Mouse (Mus musculus) embryonic facial prominence, embryonic 12.5 days (tissue): ENCODE data around the gene Dapp1. TPM values are rescaled to one million over a fixed set of nuclear protein-coding genes. Genes with fewer than 3 reads are reported as not detected.
A peak's percentile ranks its signal among the peaks of the same experiment; 100 is the strongest.
"Not testable (repeated sequence)": the region's sequence is repeated elsewhere in the genome, so short reads cannot be mapped to it uniquely, and the experiment has no call there.

Source experiments
- ATAC-seq: fragments of 200-750 bp; cut with Nextera tagmentation; 2 replicates; pipeline ENCODE4 v1.8.0; 2017; ENCODE audit not compliant: insufficient number of reproducible peaks, insufficient read depth, low FRiP score, low TSS enrichment
- H3K27ac ChIP-seq: fragments of 300-500 bp; sonication (generic); 2 replicates; pipeline ENCODE4 v1.5.1; 2016; ENCODE audit warnings: mild to moderate bottlenecking
- H3K27me3 ChIP-seq: fragments of 300-500 bp; sonication (generic); 2 replicates; pipeline ENCODE4 v1.6.1; 2016; ENCODE audit warnings: mild to moderate bottlenecking, moderate library complexity
- H3K36me3 ChIP-seq: fragments of 300-500 bp; sonication (generic); 2 replicates; pipeline ENCODE4 v1.6.1; 2016; ENCODE audit warnings: mild to moderate bottlenecking
- H3K4me1 ChIP-seq: fragments of 300-500 bp; sonication (generic); 2 replicates; pipeline ENCODE4 v1.6.1; 2016
- H3K4me2 ChIP-seq: fragments of 300-500 bp; sonication (generic); replicated peaks from 2 replicates; pipeline ENCODE4 v1.6.1; 2016; ENCODE audit warnings: mild to moderate bottlenecking, moderate library complexity
- H3K4me3 ChIP-seq: fragments of 300-500 bp; sonication (generic); 2 replicates; pipeline ENCODE4 v1.5.1; 2016; ENCODE audit warnings: mild to moderate bottlenecking
- H3K9ac ChIP-seq: fragments of 300-500 bp; sonication (generic); 2 replicates; pipeline ENCODE4 v1.6.1; 2016; ENCODE audit warnings: mild to moderate bottlenecking, moderate library complexity
- H3K9me3 ChIP-seq: fragments of 300-500 bp; sonication (generic); 2 replicates; pipeline ENCODE4 v1.6.1; 2016; ENCODE audit warnings: mild to moderate bottlenecking, moderate library complexity
- WGBS: fragments of 180-500 bp; shearing (Covaris S2); methylation state at CpG from one replicate; pipeline ENCODE4 v1.1.7; 2016; 5-methylcytosine and 5-hydroxymethylcytosine counted together
- polyA plus RNA-seq: library from polyadenylated mRNA; unstranded; fragments of >200 nt; fragmentation: Nextera tagmentation; extraction: Ambion mirVana; gene quantifications from 2 replicates; pipeline ENCODE4 v1.2.1, GENCODE M21; 2016

Dapp1 gene
- polyA plus RNA-seq, 1 experiment from 2014 or later = 3.9 TPM

DNA sequence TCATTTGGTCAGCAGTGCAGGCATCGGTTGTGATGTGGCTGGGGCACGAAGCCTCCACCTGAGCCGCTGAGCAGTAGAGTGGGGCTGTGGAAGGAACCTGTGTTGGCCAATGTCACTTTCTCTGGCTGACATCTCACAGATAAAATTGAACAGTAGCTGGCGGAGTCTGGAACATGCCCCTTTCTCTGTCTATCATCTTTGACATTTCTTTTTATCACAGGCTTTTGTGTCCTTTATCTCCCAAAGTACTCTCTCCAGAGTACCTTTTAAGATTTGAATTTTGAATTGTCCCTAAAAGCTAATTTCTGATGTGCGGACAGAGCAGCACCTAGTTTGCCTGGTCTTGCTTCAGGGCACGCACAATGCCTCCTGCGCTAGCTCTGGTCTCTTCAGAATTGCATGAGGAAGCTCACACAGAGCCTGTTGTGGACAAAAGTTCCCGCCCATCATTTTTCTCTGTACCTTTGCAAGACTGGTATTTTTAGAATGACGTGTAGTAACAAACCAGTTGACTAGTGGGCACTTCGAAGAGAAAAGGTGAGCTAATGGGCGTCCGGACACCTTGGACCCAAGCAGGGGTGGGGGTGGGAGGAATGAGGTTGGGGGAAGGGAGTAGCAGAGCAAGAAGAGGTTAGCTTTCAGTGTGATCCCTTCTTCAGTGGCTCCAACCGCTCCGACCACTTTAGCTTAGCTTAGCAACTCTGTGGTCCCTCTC, 13.1 kb downstream of the Dapp1 start:
- no peak overlapping the region for H3K4me3 ChIP-seq
- no peaks in the 10 kb centered on the region for H3K36me3 ChIP-seq
- H3K27me3 ChIP-seq = no peaks in the 10 kb centered on the region
- H3K4me2 ChIP-seq = no peak overlapping the region
- H3K9ac ChIP-seq = no peak overlapping the region
- H3K27ac ChIP-seq = no peak overlapping the region
- H3K9me3 ChIP-seq = no peaks in the 10 kb centered on the region
- no peak for ATAC-seq
- WGBS = 86% methylated on average over 14 of the region's 14 CpGs
- H3K4me1 ChIP-seq = no peaks in the 10 kb centered on the region

DNA sequence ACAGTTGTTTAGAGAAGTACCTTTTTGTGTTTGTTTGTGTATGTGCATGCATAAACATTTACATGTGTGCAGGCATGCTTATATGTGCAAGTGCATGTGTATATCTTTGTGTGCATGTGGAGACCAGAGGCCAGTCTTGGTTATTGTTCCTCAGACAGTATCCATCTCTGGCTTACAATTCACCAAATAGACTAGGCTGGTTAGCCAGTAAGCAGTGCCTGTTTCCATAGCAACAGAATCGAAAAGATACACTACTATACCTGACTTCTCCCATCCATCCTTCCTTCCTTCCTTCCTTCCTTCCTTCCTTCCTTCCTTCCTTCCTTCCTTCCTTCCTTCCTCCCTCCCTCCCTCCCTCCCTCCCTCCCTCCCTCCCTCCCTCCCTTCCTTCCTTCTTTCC, 17.3 kb downstream of the Dapp1 start:
- not testable (repeated sequence) for H3K9me3 ChIP-seq, ATAC-seq, H3K4me2 ChIP-seq, H3K27ac ChIP-seq, H3K4me1 ChIP-seq, H3K36me3 ChIP-seq, H3K9ac ChIP-seq, H3K4me3 ChIP-seq, H3K27me3 ChIP-seq
- 65% methylated on average over 1 of the region's 1 CpGs for WGBS

DNA sequence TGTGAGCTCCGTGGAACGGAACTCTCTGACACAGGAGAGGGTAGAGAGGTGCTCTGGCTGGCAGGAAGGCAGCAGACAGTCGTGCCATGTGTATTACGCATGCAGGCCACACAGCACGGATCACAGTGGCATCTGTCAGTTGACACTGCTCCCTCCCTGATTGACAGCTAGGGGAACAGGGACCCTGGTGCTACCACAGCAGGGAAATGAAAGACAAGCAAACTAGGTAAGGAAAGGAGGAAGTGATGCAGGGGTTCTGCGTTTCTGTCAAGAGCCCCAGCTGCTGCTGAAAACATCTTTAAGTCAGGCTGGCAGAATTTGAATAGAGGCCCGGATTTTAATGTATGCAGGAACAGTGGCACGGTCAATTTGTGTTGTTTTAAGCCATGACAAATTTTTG, 17.8 kb downstream of the Dapp1 start:
- no peak overlapping the region for H3K9ac ChIP-seq
- no peaks in the 10 kb centered on the region for H3K36me3 ChIP-seq
- H3K4me3 ChIP-seq = no peak overlapping the region
- WGBS = 73% methylated on average over 8 of the region's 8 CpGs
- no peak for ATAC-seq
- no peaks in the 10 kb centered on the region for H3K4me1 ChIP-seq
- H3K27ac ChIP-seq = no peak overlapping the region
- no peaks in the 10 kb centered on the region for H3K9me3 ChIP-seq
- no peak overlapping the region for H3K4me2 ChIP-seq
- H3K27me3 ChIP-seq = no peaks in the 10 kb centered on the region

DNA sequence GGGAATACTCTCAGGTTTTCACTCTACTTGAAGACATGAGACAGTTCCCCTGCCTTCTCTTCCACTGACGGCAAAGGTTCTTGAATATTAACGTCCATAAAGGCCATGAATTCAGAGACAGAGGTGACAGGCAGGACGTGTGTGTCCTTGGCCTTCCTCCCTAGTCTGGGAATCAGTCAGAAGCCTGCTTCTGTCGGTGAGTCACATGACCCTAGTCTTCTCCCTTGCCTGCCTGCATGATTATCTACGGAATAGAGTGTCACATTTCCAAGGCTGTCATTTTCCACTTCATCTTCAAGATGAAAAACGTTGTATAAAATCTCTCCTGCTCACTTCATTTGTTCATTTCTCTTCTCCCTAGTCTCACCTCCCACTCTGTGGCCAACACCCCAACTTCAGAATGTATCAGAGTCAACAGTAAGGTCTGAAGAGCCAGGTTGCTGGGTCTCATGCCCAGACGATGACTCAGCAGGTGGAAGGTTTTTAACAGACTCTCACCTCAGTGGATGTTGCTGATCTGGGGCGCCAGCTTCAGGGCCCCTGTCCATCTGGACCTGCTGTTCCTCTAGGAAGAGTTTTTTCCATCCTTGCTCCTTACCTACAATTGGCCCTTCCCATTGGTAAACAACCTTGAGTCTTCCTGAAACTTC, 19.5 kb downstream of the Dapp1 start:
- Histone ChIP-seq H3K4me3 (no peak overlapping the region), H3K36me3 (no peaks in the 10 kb centered on the region), H3K27ac (no peak overlapping the region), H3K9me3 (no peaks in the 10 kb centered on the region), H3K4me2 (no peak overlapping the region), H3K27me3 (no peaks in the 10 kb centered on the region), H3K4me1 (no peaks in the 10 kb centered on the region), H3K9ac (no peak overlapping the region)
- 58% methylated on average over 8 of the region's 8 CpGs for whole genome bisulfite sequencing
- no peak for ATAC-seq

DNA sequence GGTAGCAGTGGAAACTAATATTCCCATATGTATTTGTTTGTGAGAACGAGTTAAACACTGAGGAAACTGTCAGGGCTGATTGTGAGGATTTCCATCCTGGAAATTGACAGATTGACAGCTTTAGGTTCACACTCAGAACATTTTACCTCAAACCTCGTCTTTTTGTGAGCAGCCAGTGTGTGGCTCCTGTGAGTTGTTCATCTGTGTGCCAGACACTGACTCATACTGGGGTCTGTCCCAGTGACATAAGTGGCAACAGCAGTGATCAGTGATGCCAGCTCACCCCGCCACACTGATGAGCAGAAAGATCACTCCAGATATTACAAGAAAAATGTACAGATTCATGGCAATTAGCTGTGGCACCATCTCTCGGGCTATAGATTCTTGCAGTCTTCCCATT, 21.9 kb downstream of the Dapp1 start:
- ATAC-seq = no peak
- 65% methylated on average over 4 of the region's 4 CpGs for WGBS

DNA sequence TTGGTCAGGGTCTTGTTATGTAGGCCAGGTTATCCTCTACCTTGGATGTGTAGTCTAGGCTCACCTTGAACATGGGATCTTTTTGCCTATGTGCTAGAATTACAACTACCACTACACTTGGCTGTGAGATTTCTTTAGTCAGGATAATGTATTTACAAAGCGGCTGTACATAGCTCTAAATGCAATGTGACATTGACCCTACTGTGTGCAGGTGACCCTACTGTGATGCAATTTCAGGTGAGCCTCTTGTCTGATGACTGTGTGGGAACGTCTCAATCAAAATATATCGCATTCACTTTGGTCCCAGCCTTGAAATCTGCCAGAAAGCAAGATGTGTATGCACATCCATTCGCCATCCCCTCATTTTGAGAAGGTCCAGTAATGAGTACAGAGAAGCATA, 23.0 kb downstream of the Dapp1 start:
- no peaks in the 10 kb centered on the region for H3K9me3 ChIP-seq

More for the DNA sequence above, 21.9 kb downstream of the Dapp1 start:
- no peak overlapping the region for H3K9ac ChIP-seq
- no peaks in the 10 kb centered on the region for H3K9me3 ChIP-seq
- no peak overlapping the region for H3K27ac ChIP-seq
- no peaks in the 10 kb centered on the region for H3K36me3 ChIP-seq
- no peak overlapping the region for H3K4me3 ChIP-seq
- no peaks in the 10 kb centered on the region for H3K27me3 ChIP-seq
- peaks cover 3% of the 10 kb centered on the region for H3K4me1 ChIP-seq
- H3K4me2 ChIP-seq = no peak overlapping the region

DNA sequence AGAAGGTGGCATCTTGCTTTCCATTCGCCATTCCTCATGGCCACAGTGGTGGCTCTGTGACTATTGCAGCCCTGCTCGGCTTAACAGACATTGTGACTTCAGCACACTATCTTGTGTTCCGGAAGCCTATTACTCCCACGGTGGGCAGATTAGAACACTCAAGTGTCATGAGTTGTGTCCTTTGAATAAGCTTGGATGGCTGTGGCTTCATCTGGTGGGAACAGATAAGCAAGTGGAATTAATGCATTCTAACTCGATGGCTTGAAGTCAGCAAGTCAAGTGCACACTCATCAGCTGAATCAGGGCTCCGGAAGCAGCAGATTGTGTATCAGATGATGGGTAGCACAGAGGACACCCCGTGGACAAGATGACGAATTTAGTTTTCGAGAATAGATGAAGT, 23.5 kb downstream of the Dapp1 start:
- no peak overlapping the region for H3K4me2 ChIP-seq
- H3K4me3 ChIP-seq = no peak overlapping the region
- ATAC-seq = no peak
- peaks cover 5% of the 10 kb centered on the region for H3K4me1 ChIP-seq
- H3K9ac ChIP-seq = no peak overlapping the region
- H3K27me3 ChIP-seq = no peaks in the 10 kb centered on the region
- no peak overlapping the region for H3K27ac ChIP-seq
- H3K9me3 ChIP-seq = no peaks in the 10 kb centered on the region
- H3K36me3 ChIP-seq = no peaks in the 10 kb centered on the region
- WGBS = 91% methylated on average over 9 of the region's 9 CpGs

More for the DNA sequence above, 23.0 kb downstream of the Dapp1 start:
- H3K4me3 ChIP-seq = no peak overlapping the region
- no peak overlapping the region for H3K27ac ChIP-seq
- H3K27me3 ChIP-seq = no peaks in the 10 kb centered on the region
- peaks cover 3% of the 10 kb centered on the region for H3K4me1 ChIP-seq
- H3K9ac ChIP-seq = no peak overlapping the region
- 91% methylated on average over 4 of the region's 4 CpGs for WGBS
- no peaks in the 10 kb centered on the region for H3K36me3 ChIP-seq
- no peak for ATAC-seq
- H3K4me2 ChIP-seq = no peak overlapping the region

DNA sequence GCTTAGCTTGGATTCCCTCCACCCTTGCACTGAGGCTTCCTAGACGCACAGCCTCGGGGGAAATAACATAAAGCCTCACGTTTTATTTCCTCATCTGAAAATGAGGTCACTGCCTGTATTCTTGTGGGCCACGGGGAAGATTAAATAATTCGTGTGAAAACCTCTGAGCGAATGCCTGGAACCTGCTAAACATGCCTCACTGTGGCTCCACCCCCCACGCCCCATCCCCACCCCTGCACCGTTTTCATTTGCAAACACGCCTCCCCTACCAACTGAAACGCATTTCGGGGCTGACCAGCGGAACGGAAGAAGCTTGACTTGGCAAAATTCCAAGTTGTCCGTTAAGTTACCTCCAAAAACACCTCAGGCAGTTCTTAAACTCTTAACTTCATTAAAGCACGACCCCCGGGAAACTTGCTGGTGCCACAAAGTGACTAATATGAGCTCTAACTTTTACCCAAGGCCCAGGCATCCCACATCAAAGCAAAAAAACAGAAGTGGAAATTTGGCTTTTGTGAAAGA, 25.7 kb downstream of the Dapp1 start:
- ATAC-seq = no peak
- WGBS = 18% methylated on average over 16 of the region's 16 CpGs
- Histone ChIP-seq H3K4me2 (peak overlapping the region; percentile 41), H3K9ac (no peak overlapping the region), H3K4me3 (peak overlapping the region; percentile 5; the same call in 1 of the 2 replicates), H3K4me1 (peaks cover 17% of the 10 kb centered on the region), H3K9me3 (no peaks in the 10 kb centered on the region), H3K27ac (no peak overlapping the region), H3K27me3 (no peaks in the 10 kb centered on the region), H3K36me3 (no peaks in the 10 kb centered on the region)

DNA sequence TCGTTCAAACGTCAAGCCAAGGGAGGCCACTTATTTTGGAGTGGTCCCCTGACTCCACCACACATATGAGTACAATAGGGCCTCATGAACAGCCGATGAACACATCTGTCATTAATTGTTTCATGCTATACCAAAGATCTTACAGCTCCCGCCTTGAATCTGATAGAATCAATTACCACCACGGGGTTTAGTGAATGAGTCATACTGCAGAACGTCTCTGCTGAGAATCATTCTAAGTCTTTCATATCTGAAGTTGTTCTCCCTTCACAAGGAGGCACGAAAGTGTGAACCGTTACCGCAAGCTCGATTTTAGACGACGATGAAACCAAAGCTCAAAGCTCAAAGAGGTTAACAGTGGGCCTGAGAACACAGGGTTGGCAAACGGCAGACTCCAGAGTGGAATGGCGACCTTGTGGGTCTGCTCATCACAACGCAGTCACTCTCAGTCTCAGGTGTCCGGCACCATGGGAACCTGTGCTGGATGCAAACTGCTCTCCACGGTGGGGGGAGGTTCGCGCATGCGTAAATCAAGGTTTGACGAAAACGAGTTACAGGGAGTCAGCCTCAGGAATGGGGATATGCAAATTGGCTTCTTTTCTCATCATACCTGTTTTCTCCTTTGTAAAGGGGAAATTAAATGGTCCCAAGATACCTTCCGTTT, 27.0 kb downstream of the Dapp1 start:
- H3K36me3 ChIP-seq = no peaks in the 10 kb centered on the region
- 56% methylated on average over 23 of the region's 23 CpGs for WGBS
- no peak overlapping the region for H3K4me2 ChIP-seq
- no peak overlapping the region for H3K4me3 ChIP-seq
- no peak overlapping the region for H3K27ac ChIP-seq
- peaks cover 17% of the 10 kb centered on the region for H3K4me1 ChIP-seq
- no peaks in the 10 kb centered on the region for H3K9me3 ChIP-seq
- H3K27me3 ChIP-seq = no peaks in the 10 kb centered on the region
- ATAC-seq = no peak
- H3K9ac ChIP-seq = no peak overlapping the region

DNA sequence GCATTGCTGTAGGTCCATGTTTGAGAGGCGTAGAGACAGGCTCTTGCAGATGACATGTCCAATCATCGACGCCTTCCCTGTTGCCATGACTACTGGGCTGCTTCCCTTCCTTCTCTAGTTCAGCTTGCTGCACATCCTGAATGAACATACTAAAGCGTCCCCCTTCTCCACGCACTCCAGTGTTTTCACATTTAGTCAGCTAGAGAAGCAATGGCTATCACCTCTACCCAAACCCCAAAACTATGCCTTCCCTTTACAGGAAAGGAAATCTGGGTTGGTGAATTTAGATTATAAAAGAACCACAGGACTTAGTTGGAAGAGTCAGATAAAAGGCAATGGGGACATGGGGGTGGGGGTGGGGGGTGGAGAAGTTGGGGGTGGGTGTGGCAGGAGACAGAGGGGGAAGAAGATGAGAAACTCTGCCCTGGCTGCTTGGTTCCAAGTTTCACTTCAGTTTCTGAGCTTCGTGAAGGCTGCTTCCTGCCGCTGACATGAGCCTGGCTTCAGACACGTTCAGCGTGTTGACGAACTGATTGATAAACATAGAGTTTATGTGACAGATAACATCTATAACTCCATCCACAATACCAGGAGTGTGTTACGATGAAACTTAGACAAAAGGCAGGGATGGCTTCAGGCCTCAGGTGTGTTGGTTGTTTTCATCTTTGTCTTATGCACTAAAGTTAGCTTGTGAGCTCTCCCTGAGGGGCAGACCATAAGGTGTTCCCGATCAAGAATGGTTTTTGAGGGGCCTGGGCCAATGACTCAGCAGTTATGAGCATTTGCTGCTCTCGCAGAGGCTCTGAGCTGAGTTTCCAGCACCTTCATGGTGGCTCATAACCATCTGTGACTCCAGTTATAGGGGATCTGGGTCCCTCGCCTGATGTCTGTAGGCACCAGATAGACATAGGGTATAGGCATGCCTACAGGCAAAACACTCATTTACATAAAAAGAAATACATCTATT, 28.1 kb downstream of the Dapp1 start:
- no peaks in the 10 kb centered on the region for H3K36me3 ChIP-seq
- H3K4me2 ChIP-seq = no peak overlapping the region
- no peak overlapping the region for H3K27ac ChIP-seq
- peaks cover 17% of the 10 kb centered on the region for H3K4me1 ChIP-seq
- no peaks in the 10 kb centered on the region for H3K9me3 ChIP-seq
- WGBS = 68% methylated on average over 14 of the region's 14 CpGs
- H3K27me3 ChIP-seq = no peaks in the 10 kb centered on the region
- H3K9ac ChIP-seq = no peak overlapping the region
- H3K4me3 ChIP-seq = no peak overlapping the region
- no peak for ATAC-seq

DNA sequence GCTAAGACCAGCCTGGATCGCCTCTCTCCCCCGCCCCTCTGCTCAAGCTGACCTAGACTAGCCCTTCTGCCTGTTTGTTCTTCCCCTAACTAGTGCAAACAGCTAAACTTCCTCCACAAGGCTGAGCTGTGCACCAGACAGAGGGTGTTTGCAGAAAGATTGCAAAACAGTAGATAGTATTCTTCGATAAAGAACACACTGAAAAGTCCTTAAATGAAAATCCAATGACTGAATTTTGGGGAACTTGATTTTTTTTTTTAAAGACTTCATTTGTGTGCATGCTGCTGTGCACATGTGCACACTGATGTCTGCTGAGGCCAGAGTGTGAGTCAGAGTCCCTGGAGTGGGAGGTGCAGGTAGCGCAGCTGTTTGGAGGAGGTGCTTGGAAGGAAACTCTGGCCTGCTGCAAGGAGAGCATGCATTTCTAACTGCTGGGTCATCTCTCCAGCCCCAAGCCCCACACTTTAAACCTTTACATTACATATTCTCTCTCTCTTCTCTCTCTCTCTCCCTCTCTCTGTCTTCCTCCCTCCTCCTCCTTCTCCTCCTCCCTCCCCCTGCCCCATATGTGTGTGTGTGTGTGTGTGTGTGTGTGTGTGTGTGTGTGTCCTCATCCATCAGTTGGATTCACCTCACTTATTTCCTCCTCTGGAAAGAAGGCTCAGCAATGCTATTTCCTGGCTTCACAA, 29.0 kb downstream of the Dapp1 start:
- peak; percentile 43; the same call in 1 of the 2 replicates for ATAC-seq
- H3K4me2 ChIP-seq = no peak overlapping the region
- no peaks in the 10 kb centered on the region for H3K36me3 ChIP-seq
- WGBS = 78% methylated on average over 4 of the region's 4 CpGs
- H3K27me3 ChIP-seq = no peaks in the 10 kb centered on the region
- H3K9ac ChIP-seq = no peak overlapping the region
- H3K4me1 ChIP-seq = peaks cover 17% of the 10 kb centered on the region
- no peak overlapping the region for H3K4me3 ChIP-seq
- H3K9me3 ChIP-seq = no peaks in the 10 kb centered on the region
- peak overlapping the region; percentile 46; the same call in 1 of the 2 replicates for H3K27ac ChIP-seq
